Mouse (Mus musculus) neutrophil, adult 5-6 weeks (primary cell): ENCODE data around the gene Usp12. TPM values are rescaled to one million over a fixed set of nuclear protein-coding genes. Genes with fewer than 3 reads are reported as not detected.
"Not testable (repeated sequence)": the region's sequence is repeated elsewhere in the genome, so short reads cannot be mapped to it uniquely, and the experiment has no call there.

Experiments used
- ATAC-seq: fragments of 151-379, 151-347 bp; 2 replicates; pipeline ENCODE4 v1.8.0; 2017; ENCODE audit warnings: mild to moderate bottlenecking, moderate TSS enrichment; ENCODE audit not compliant: insufficient number of reproducible peaks, poor library complexity, low FRiP score, severe bottlenecking; ENCODE audit errors: extremely low read depth
- total RNA-seq: library from RNA; stranded (forward); fragments of 200-1000 nt; gene quantifications from 2 replicates; pipeline ENCODE4 v1.2.3, GENCODE M21; 2017

The Usp12 gene
- total RNA-seq, 1 experiment from 2014 or later, result 42.4 TPM

GRCm38 (mm10) chr5:146759159-146759558 is 35.6 kb downstream of the Usp12 start:
- no peak for ATAC-seq

GRCm38 (mm10) chr5:146757921-146758320 is 36.9 kb downstream of the Usp12 start:
- no peak for ATAC-seq

- no peak for ATAC-seq
These were observed 37.5 kb downstream of the Usp12 start for GRCm38 (mm10) chr5:146757316-146757715.

GRCm38 (mm10) chr5:146753181-146753580 is 41.6 kb downstream of the Usp12 start:
- ATAC-seq, result no peak

- no peak for ATAC-seq
These were observed 43.8 kb downstream of the Usp12 start for GRCm38 (mm10) chr5:146750958-146751357.

- ATAC-seq, result no peak
These were observed 44.5 kb downstream of the Usp12 start for GRCm38 (mm10) chr5:146750273-146750672.

- no peak for ATAC-seq
These were observed 44.9 kb downstream of the Usp12 start for GRCm38 (mm10) chr5:146749857-146750256.

- no peak for ATAC-seq
These were observed 57.8 kb downstream of the Usp12 start for GRCm38 (mm10) chr5:146736970-146737495.

GRCm38 (mm10) chr5:146736348-146736747 is 58.5 kb downstream of the Usp12 start:
- ATAC-seq, result no peak

GRCm38 (mm10) chr5:146735054-146735453 is 59.8 kb downstream of the Usp12 start:
- not testable (repeated sequence) for ATAC-seq

- ATAC-seq, result no peak
These were observed 60.7 kb downstream of the Usp12 start for GRCm38 (mm10) chr5:146733888-146734640.

- ATAC-seq, result no peak
These were observed 61.4 kb downstream of the Usp12 start for GRCm38 (mm10) chr5:146733372-146733771.

GRCm38 (mm10) chr5:146727006-146727405 is 67.8 kb downstream of the Usp12 start:
- no peak for ATAC-seq

GRCm38 (mm10) chr5:146724956-146725355 is 69.8 kb downstream of the Usp12 start:
- ATAC-seq, result no peak

GRCm38 (mm10) chr5:146723452-146723851 is 71.4 kb downstream of the Usp12 start:
- no peak for ATAC-seq

- no peak for ATAC-seq
These were observed 72.6 kb downstream of the Usp12 start for GRCm38 (mm10) chr5:146722226-146722625.

GRCm38 (mm10) chr5:146719584-146720356 is 75.0 kb downstream of the Usp12 start:
- ATAC-seq, result no peak

GRCm38 (mm10) chr5:146713836-146714235 is 81.0 kb downstream of the Usp12 start:
- no peak for ATAC-seq

- no peak for ATAC-seq
These were observed 81.7 kb downstream of the Usp12 start for GRCm38 (mm10) chr5:146713088-146713487.
